ENCODE assay signal across 18 mouse cellular contexts in the genomic region with DNA sequence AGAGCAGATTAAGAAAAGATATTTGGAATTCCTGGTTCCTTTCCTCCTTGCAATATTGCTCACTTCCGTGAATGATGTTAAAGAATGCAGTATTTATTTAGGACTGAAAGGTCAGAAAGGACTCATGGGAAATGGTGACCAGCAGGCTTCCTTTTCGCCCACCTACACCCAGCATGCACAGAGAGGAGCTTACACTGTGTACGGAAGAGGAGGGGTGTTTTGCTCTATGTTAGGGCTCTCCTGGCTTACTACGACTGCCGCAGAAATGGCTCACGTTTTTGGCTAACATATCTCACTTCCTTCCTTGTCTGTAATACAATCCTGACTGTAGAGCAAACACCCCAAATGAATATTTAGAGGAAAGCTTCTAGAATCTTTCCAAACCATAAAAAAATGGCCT.
A peak's percentile ranks its signal among the peaks of the same experiment; 100 is the strongest.
DNase-seq lines count a peak whose midpoint lies in the region; ATAC-seq lines count a peak whose summit lies in the region.
"Had no signal": no experiment of that assay in that cellular context is flagged by ENCODE, and none has a peak within 500 bp of the region (broad histone marks: within the 10 kb centered on the region; RNA-seq: fewer than 3 reads in every experiment).

No protein-coding gene starts in this region.

- WGBS in heart, embryonic 12.5 days, result 44% methylated on average over 6 of the region's 6 CpGs
- 44% methylated on average over 6 of the region's 6 CpGs for WGBS in limb, embryonic 15.5 days
- WGBS in limb, embryonic 10.5 days, result 70% methylated on average over 6 of the region's 6 CpGs
- WGBS in embryonic facial prominence, embryonic 14.5 days, result 43% methylated on average over 6 of the region's 6 CpGs
- 30% methylated on average over 6 of the region's 6 CpGs for WGBS in intestine, embryonic 15.5 days

- peaks cover 24% of the 10 kb centered on the region for H3K27me3 ChIP-seq in heart, embryonic 12.5 days (replicated peaks)
- peaks cover 23% of the 10 kb centered on the region for H3K27me3 ChIP-seq in limb, embryonic 15.5 days
- H3K27me3 ChIP-seq in limb, embryonic 10.5 days (ENCODE audit: low read depth, poor library complexity, severe bottlenecking), result peaks cover 20% of the 10 kb centered on the region; the same call in 1 of the 2 replicates
- H3K27me3 ChIP-seq in embryonic facial prominence, embryonic 14.5 days (replicated peaks; ENCODE audit: control insufficient read depth, insufficient read depth, low read length), result peaks cover 6% of the 10 kb centered on the region; the same call in 1 of the 2 replicates
- H3K27me3 ChIP-seq in intestine, embryonic 15.5 days (replicated peaks), result no peaks in the 10 kb centered on the region; the same call in 1 of the 2 replicates
- H3K27me3 ChIP-seq: liver, embryonic 15.5 days; neural tube, embryonic 12.5 days had no signal

- H3K4me2 ChIP-seq in heart, embryonic 12.5 days, result no peak overlapping the region
- no peak overlapping the region; the same call in 1 of the 2 replicates for H3K4me2 ChIP-seq in limb, embryonic 15.5 days
- H3K4me2 ChIP-seq in embryonic facial prominence, embryonic 14.5 days (ENCODE audit: low read depth, low read length), result no peak overlapping the region
- H3K4me2 ChIP-seq in intestine, embryonic 15.5 days (replicated peaks), result no peak overlapping the region
- H3K4me2 ChIP-seq: liver, embryonic 15.5 days; neural tube, embryonic 12.5 days had no signal

- no peak for DNase-seq in heart, postnatal 10 days
- no peak for DNase-seq in limb, embryonic 10.5 days (ENCODE audit: low spot score)
- no peak for DNase-seq in embryonic facial prominence, embryonic 14.5 days (ENCODE audit: low spot score)
- DNase-seq in frontal cortex, adult 2 months (ENCODE audit: extremely low spot score in 1 of 2, low spot score in 1 of 2), result no peak
- no peak for DNase-seq in thymus, postnatal 10 days (ENCODE audit: low spot score in 2 of 2)
- DNase-seq: adrenal gland, adult 2 months; cerebellum, adult 11 months; cerebellum, postnatal 25 days; gastrocnemius, postnatal 10 days; kidney, adult 18-20 months had no signal

- H3K4me1 ChIP-seq in heart, embryonic 12.5 days (replicated peaks), result peaks cover 22% of the 10 kb centered on the region
- H3K4me1 ChIP-seq in limb, embryonic 15.5 days, result no peaks in the 10 kb centered on the region
- H3K4me1 ChIP-seq in limb, embryonic 10.5 days, result peaks cover 11% of the 10 kb centered on the region
- 0 out of 2 replicates have a peak, but pooled peaks cover 8% of the 10 kb centered on the region for H3K4me1 ChIP-seq in embryonic facial prominence, embryonic 14.5 days (ENCODE audit: control insufficient read depth, insufficient read depth, low read length)
- H3K4me1 ChIP-seq in intestine, embryonic 15.5 days (replicated peaks), result peaks cover 8% of the 10 kb centered on the region; the same call in 1 of the 2 replicates
- H3K4me1 ChIP-seq: liver, embryonic 15.5 days; neural tube, embryonic 12.5 days had no signal

- no peaks in the 10 kb centered on the region for H3K9me3 ChIP-seq in heart, embryonic 12.5 days (replicated peaks)
- no peaks in the 10 kb centered on the region for H3K9me3 ChIP-seq in limb, embryonic 15.5 days
- no peaks in the 10 kb centered on the region for H3K9me3 ChIP-seq in limb, embryonic 10.5 days (replicated peaks)
- H3K9me3 ChIP-seq in embryonic facial prominence, embryonic 14.5 days (ENCODE audit: control insufficient read depth, low read length), result no peaks in the 10 kb centered on the region
- no peaks in the 10 kb centered on the region for H3K9me3 ChIP-seq in intestine, embryonic 15.5 days
- H3K9me3 ChIP-seq: G1E; liver, embryonic 15.5 days; megakaryocyte, embryonic 14.5 days; neural tube, embryonic 12.5 days had no signal

- H3K36me3 ChIP-seq in heart, embryonic 12.5 days, result no peaks in the 10 kb centered on the region
- no peaks in the 10 kb centered on the region for H3K36me3 ChIP-seq in limb, embryonic 15.5 days
- no peaks in the 10 kb centered on the region for H3K36me3 ChIP-seq in limb, embryonic 10.5 days
- no peaks in the 10 kb centered on the region for H3K36me3 ChIP-seq in embryonic facial prominence, embryonic 14.5 days (ENCODE audit: control insufficient read depth, insufficient read depth, low read length)
- no peaks in the 10 kb centered on the region for H3K36me3 ChIP-seq in intestine, embryonic 15.5 days
- H3K36me3 ChIP-seq: G1E; liver, embryonic 15.5 days; neural tube, embryonic 12.5 days had no signal

- intact Hi-C loops in heart, postnatal 10 days (cut with DNase I), result no loop called here

- no peak for ATAC-seq in heart, embryonic 12.5 days (ENCODE audit: insufficient number of reproducible peaks, low FRiP score)
- ATAC-seq in limb, embryonic 15.5 days (ENCODE audit: insufficient number of reproducible peaks, low FRiP score, low TSS enrichment, low read depth), result no peak
- ATAC-seq in embryonic facial prominence, embryonic 14.5 days (ENCODE audit: low read depth), result no peak
- no peak for ATAC-seq in intestine, embryonic 15.5 days
- ATAC-seq: midbrain, embryonic 16.5 days had no signal

- no peak overlapping the region for H3K4me3 ChIP-seq in heart, embryonic 12.5 days
- H3K4me3 ChIP-seq in limb, embryonic 15.5 days, result no peak overlapping the region
- H3K4me3 ChIP-seq in limb, embryonic 10.5 days, result no peak overlapping the region
- no peak overlapping the region for H3K4me3 ChIP-seq in embryonic facial prominence, embryonic 14.5 days (ENCODE audit: low read depth, low read length)
- no peak overlapping the region for H3K4me3 ChIP-seq in intestine, embryonic 15.5 days (replicated peaks)
- H3K4me3 ChIP-seq: liver, embryonic 15.5 days; megakaryocyte, embryonic 14.5 days; neural tube, embryonic 12.5 days had no signal

- H3K9ac ChIP-seq in heart, embryonic 12.5 days, result no peak overlapping the region
- no peak overlapping the region for H3K9ac ChIP-seq in limb, embryonic 15.5 days
- H3K9ac ChIP-seq in embryonic facial prominence, embryonic 14.5 days (ENCODE audit: low read depth, low read length), result no peak overlapping the region
- no peak overlapping the region for H3K9ac ChIP-seq in intestine, embryonic 15.5 days
- H3K9ac ChIP-seq: liver, embryonic 15.5 days; neural tube, embryonic 12.5 days had no signal

- H3K27ac ChIP-seq in heart, embryonic 12.5 days (ENCODE audit: poor library complexity, severe bottlenecking), result peak overlapping the region; percentile 39; the same call in 1 of the 2 replicates
- H3K27ac ChIP-seq in limb, embryonic 15.5 days, result 0 out of 2 replicates have a peak overlapping the region, but pooled peaks have one; percentile 17
- no peak overlapping the region for H3K27ac ChIP-seq in limb, embryonic 10.5 days
- H3K27ac ChIP-seq in embryonic facial prominence, embryonic 14.5 days (replicated peaks; ENCODE audit: low read depth, low read length), result 0 out of 2 replicates have a peak overlapping the region, but pooled peaks have one; percentile 22
- peak overlapping the region; percentile 58 for H3K27ac ChIP-seq in intestine, embryonic 15.5 days
- H3K27ac ChIP-seq: liver, embryonic 15.5 days; neural tube, embryonic 12.5 days had no signal
